Mouse (Mus musculus): ENCODE measurements at regions not wholly inside any gene's neighbourhood (a gene's known extent, or its start where the extent isn't known, plus 50 kb on each side); places are given as distances from the start of the nearest gene placed in this dataset.

- WGBS, result 81% methylated on average over 6 of the region's 6 CpGs
Measured at GRCm38 (mm10) chr4:125893139-125893538, 131.2 kb upstream of the Csf3r start.

GRCm38 (mm10) chr4:125897707-125898106, 126.6 kb upstream of the Csf3r start:
- Histone ChIP-seq H3K27me3 (peaks cover 8% of the 10 kb centered on the region), H3K9ac (no peak overlapping the region), H3K27ac (replicated peaks) (no peak overlapping the region), H3K4me1 (replicated peaks) (peaks cover 17% of the 10 kb centered on the region), H3K4me3 (no peak overlapping the region), H3K9me3 (no peaks in the 10 kb centered on the region), H3K36me3 (no peaks in the 10 kb centered on the region), H3K4me2 (no peak overlapping the region)
- ATAC-seq (ENCODE audit: low read depth), result no peak
- 84% methylated on average over 2 of the region's 2 CpGs for WGBS

More at GRCm38 (mm10) chr4:125893139-125893538, 131.2 kb upstream of the Csf3r start:
- H3K27me3 ChIP-seq, result 0 out of 2 replicates have a peak, but pooled peaks cover 4% of the 10 kb centered on the region
- no peak overlapping the region for H3K4me3 ChIP-seq
- H3K9me3 ChIP-seq, result no peaks in the 10 kb centered on the region
- H3K4me2 ChIP-seq, result no peak overlapping the region
- no peaks in the 10 kb centered on the region for H3K36me3 ChIP-seq
- no peak overlapping the region for H3K27ac ChIP-seq (replicated peaks)
- H3K4me1 ChIP-seq (replicated peaks), result peaks cover 10% of the 10 kb centered on the region; the same call in 1 of the 2 replicates
- H3K9ac ChIP-seq, result no peak overlapping the region
- ATAC-seq (ENCODE audit: low read depth), result no peak

GRCm38 (mm10) chr4:125898631-125899348, 125.6 kb upstream of the Csf3r start:
- no peak overlapping the region for H3K9ac ChIP-seq
- H3K36me3 ChIP-seq, result no peaks in the 10 kb centered on the region
- H3K4me3 ChIP-seq, result no peak overlapping the region
- 60% methylated on average over 11 of the region's 11 CpGs for WGBS
- no peak for ATAC-seq (ENCODE audit: low read depth)
- H3K4me2 ChIP-seq, result no peak overlapping the region
- no peaks in the 10 kb centered on the region for H3K9me3 ChIP-seq
- peaks cover 8% of the 10 kb centered on the region for H3K27me3 ChIP-seq
- H3K27ac ChIP-seq (replicated peaks), result no peak overlapping the region
- H3K4me1 ChIP-seq (replicated peaks), result peaks cover 17% of the 10 kb centered on the region

GRCm38 (mm10) chr4:125901546-125902276, 122.6 kb upstream of the Csf3r start:
- Histone ChIP-seq H3K9ac (no peak overlapping the region), H3K4me3 (no peak overlapping the region), H3K9me3 (no peaks in the 10 kb centered on the region), H3K36me3 (no peaks in the 10 kb centered on the region), H3K4me1 (replicated peaks) (peaks cover 17% of the 10 kb centered on the region), H3K27ac (replicated peaks) (peak overlapping the region; percentile 1; the same call in 1 of the 2 replicates), H3K4me2 (no peak overlapping the region), H3K27me3 (peaks cover 8% of the 10 kb centered on the region)
- WGBS, result 56% methylated on average over 10 of the region's 10 CpGs
- ATAC-seq (ENCODE audit: low read depth), result no peak; the same call in 1 of the 2 replicates

DNA sequence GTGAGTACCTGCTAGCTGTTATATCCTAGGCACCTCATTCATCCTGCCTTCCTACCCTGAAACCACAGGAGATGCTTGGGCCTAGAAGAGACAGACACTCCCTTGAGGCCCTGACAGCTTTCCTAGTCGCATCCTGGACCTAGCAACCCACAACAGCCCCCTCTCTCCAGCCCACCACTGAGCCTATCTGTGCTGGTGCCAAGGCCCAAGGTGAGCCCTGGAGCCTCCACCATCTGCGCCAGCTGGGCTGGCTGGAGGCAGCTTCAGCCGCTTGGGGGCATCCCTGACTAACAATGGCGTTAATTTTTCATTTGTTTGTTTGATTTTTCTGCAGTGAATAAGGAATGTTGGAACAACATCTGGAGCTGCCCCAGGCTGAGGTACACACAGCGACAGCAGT, 118.1 kb upstream of the Csf3r start:
- no peak for ATAC-seq (ENCODE audit: low read depth)

GRCm38 (mm10) chr4:125908901-125909300, 115.4 kb upstream of the Csf3r start:
- ATAC-seq (ENCODE audit: low read depth), result no peak
- no peaks in the 10 kb centered on the region for H3K36me3 ChIP-seq
- 90% methylated on average over 8 of the region's 8 CpGs for WGBS
- H3K27me3 ChIP-seq, result peaks cover 19% of the 10 kb centered on the region
- H3K4me2 ChIP-seq, result no peak overlapping the region
- peaks cover 28% of the 10 kb centered on the region for H3K4me1 ChIP-seq (replicated peaks)
- no peak overlapping the region for H3K9ac ChIP-seq
- no peak overlapping the region for H3K27ac ChIP-seq (replicated peaks)
- no peaks in the 10 kb centered on the region for H3K9me3 ChIP-seq
- no peak overlapping the region for H3K4me3 ChIP-seq

More for the DNA sequence above, 118.1 kb upstream of the Csf3r start:
- Histone ChIP-seq H3K4me2 (no peak overlapping the region), H3K4me3 (no peak overlapping the region), H3K9ac (no peak overlapping the region), H3K9me3 (no peaks in the 10 kb centered on the region), H3K36me3 (no peaks in the 10 kb centered on the region), H3K27ac (replicated peaks) (no peak overlapping the region), H3K27me3 (peaks cover 9% of the 10 kb centered on the region; the same call in 1 of the 2 replicates), H3K4me1 (replicated peaks) (peaks cover 12% of the 10 kb centered on the region)
- 59% methylated on average over 5 of the region's 5 CpGs for WGBS

- Histone ChIP-seq H3K27ac (replicated peaks) (peak overlapping the region; percentile 52), H3K9ac (no peak overlapping the region), H3K36me3 (no peaks in the 10 kb centered on the region), H3K4me1 (replicated peaks) (peaks cover 22% of the 10 kb centered on the region), H3K27me3 (peaks cover 22% of the 10 kb centered on the region), H3K9me3 (no peaks in the 10 kb centered on the region), H3K4me3 (no peak overlapping the region), H3K4me2 (peak overlapping the region; percentile 0; the same call in 1 of the 2 replicates)
- 0 out of 2 replicates have a peak, but pooled peaks have one; percentile 13 for ATAC-seq (ENCODE audit: low read depth)
- WGBS, result 4% methylated on average over 24 of the region's 24 CpGs
Measured at GRCm38 (mm10) chr4:125911541-125912270, 112.6 kb upstream of the Csf3r start.

GRCm38 (mm10) chr4:125912444-125913049, 111.8 kb upstream of the Csf3r start:
- 0 out of 2 replicates have a peak overlapping the region, but pooled peaks have one; percentile 34 for H3K27ac ChIP-seq (replicated peaks)
- no peaks in the 10 kb centered on the region for H3K36me3 ChIP-seq
- H3K4me1 ChIP-seq (replicated peaks), result peaks cover 25% of the 10 kb centered on the region
- 11% methylated on average over 8 of the region's 8 CpGs for WGBS
- H3K9ac ChIP-seq, result no peak overlapping the region
- no peak overlapping the region for H3K4me3 ChIP-seq
- ATAC-seq (ENCODE audit: low read depth), result peak; percentile 55; the same call in 1 of the 2 replicates
- peaks cover 24% of the 10 kb centered on the region for H3K27me3 ChIP-seq
- H3K9me3 ChIP-seq, result no peaks in the 10 kb centered on the region
- H3K4me2 ChIP-seq, result no peak overlapping the region

- Histone ChIP-seq H3K9me3 (no peaks in the 10 kb centered on the region), H3K4me1 (replicated peaks) (peaks cover 25% of the 10 kb centered on the region), H3K27ac (replicated peaks) (no peak overlapping the region), H3K27me3 (peaks cover 34% of the 10 kb centered on the region), H3K4me2 (no peak overlapping the region), H3K9ac (no peak overlapping the region), H3K4me3 (no peak overlapping the region), H3K36me3 (no peaks in the 10 kb centered on the region)
- WGBS, result 41% methylated on average over 8 of the region's 8 CpGs
- no peak for ATAC-seq (ENCODE audit: low read depth)
Measured at GRCm38 (mm10) chr4:125915166-125915565, 109.2 kb upstream of the Csf3r start.

DNA sequence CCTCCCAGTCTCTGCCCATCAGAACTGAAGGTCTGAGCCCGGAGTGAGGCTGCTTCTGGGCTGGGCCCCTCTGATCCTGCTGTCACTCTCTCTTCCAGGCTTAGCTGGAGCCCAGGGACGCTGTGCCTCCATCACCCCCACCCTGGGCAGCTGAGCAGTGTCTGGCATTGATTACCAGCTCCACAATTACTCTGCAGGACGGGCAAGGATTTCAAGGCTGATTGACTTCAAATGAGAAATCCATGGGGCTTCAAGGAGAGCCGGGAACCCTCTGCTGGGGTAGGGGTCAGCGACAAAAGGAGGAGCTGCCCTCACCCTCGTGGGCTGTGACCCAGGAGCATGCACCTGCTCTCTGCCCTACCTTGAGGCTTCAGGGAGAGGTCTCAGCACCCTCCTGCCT, 107.1 kb upstream of the Csf3r start:
- Histone ChIP-seq H3K4me2 (no peak overlapping the region), H3K36me3 (no peaks in the 10 kb centered on the region), H3K4me3 (no peak overlapping the region), H3K27me3 (peaks cover 38% of the 10 kb centered on the region), H3K4me1 (replicated peaks) (peaks cover 27% of the 10 kb centered on the region), H3K27ac (replicated peaks) (no peak overlapping the region), H3K9ac (no peak overlapping the region), H3K9me3 (no peaks in the 10 kb centered on the region)
- 18% methylated on average over 6 of the region's 6 CpGs for WGBS
- no peak for ATAC-seq (ENCODE audit: low read depth)

DNA sequence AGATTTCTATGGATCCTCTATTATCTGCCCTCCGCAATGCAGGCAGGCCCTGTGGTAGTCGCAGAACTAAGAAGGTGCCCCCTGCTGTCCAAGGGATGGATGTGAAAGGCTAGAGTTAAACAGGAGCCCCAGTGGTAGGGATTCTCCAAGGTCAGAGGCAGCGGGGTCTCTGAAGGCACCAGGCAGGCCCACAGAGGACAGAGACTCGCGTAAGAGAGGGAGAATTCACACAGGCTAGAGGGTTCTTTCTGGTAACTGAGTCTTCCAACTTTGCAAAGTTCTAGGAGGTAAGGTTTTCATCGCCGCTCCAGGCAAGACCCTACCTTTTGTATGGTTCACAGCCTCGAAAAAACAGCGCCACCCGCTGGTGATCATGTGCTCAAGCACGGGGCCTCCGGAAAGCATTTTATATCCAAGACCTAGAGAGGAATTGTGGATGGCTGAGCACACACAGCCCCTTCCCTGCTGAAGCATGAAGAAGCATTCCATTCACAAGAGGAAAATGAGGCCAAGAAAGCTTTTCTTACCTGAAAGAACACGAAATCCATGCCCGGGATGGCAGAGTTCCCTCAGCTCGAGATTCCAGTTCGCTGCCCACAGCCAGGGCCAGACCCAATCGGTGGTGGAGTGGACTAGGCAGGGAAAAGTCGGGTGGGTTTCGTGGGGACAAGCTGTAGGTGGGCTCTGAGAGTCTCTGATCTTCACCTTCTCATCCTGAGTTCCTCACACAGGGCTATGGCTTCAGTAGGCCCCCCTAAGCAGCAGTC, 102.6 kb upstream of the Csf3r start:
- no peak overlapping the region for H3K9ac ChIP-seq
- peaks cover 44% of the 10 kb centered on the region for H3K4me1 ChIP-seq (replicated peaks)
- 10% methylated on average over 19 of the region's 19 CpGs for WGBS
- no peaks in the 10 kb centered on the region for H3K36me3 ChIP-seq
- no peaks in the 10 kb centered on the region for H3K9me3 ChIP-seq
- ATAC-seq (ENCODE audit: low read depth), result peak; percentile 34; the same call in 1 of the 2 replicates
- H3K4me3 ChIP-seq, result no peak overlapping the region
- H3K27me3 ChIP-seq, result peaks cover 39% of the 10 kb centered on the region
- peak overlapping the region; percentile 24; the same call in 1 of the 2 replicates for H3K4me2 ChIP-seq
- H3K27ac ChIP-seq (replicated peaks), result peak overlapping the region; percentile 39
